ENCODE assay signal across 7 mouse cellular contexts in genomic region chr11:69413221-69414181, GRCm38 (mm10). TPM values are rescaled to one million over a fixed set of nuclear protein-coding genes. Genes with fewer than 3 reads are reported as not detected.
DNase-seq lines count a peak whose midpoint lies in the region; ATAC-seq and TF ChIP-seq lines count a peak whose summit lies in the region.

TSS of gene Kdm6b (minus strand) at chr11:69413675.

- H3K9ac ChIP-seq in lung, postnatal 0 days (replicated peaks; ENCODE audit: low read depth) = no peak within 1 kb of the TSS

- 51% methylated on average over 12 of the region's 12 CpGs for WGBS in forebrain, embryonic 10.5 days
- WGBS in lung, postnatal 0 days = 35% methylated on average over 12 of the region's 12 CpGs

- peak within 1 kb of the TSS; percentile 78; the same call in 1 of the 2 replicates for H3K4me3 ChIP-seq in G1E (ENCODE audit: low read depth, low read length)
- H3K4me3 ChIP-seq in forebrain, embryonic 10.5 days = peak within 1 kb of the TSS; percentile 79
- no peak within 1 kb of the TSS for H3K4me3 ChIP-seq in lung, postnatal 0 days (ENCODE audit: low read depth, low read length)

- no peaks in the 10 kb centered on the region for H3K27me3 ChIP-seq in G1E (ENCODE audit: insufficient read depth, low read length)
- H3K27me3 ChIP-seq in forebrain, embryonic 10.5 days (ENCODE audit: poor library complexity, severe bottlenecking) = no peaks in the 10 kb centered on the region
- H3K27me3 ChIP-seq in lung, postnatal 0 days (replicated peaks; ENCODE audit: insufficient read depth, low read length) = no peaks in the 10 kb centered on the region

- ATAC-seq in G1E (ENCODE audit: extremely low read depth, insufficient number of reproducible peaks, low FRiP score, poor library complexity, severe bottlenecking) = no peak
- no peak for ATAC-seq in lung, postnatal 0 days

- no peak for TF ChIP-seq EP300 in lung, postnatal 0 days (IDR thresholded peaks at IDR 0.05)

- DNase-seq in G1E (ENCODE audit: low spot score) = no peak
- no peak for DNase-seq in adrenal gland, adult 8-10 months
- peak; percentile 50 for DNase-seq in forebrain, embryonic 10.5 days (ENCODE audit: extremely low spot score, low spot score)
- no peak for DNase-seq in heart, postnatal 14 days
- peak; percentile 39 to 65 for DNase-seq in kidney, postnatal 4 days
- DNase-seq in lung, postnatal 0 days (ENCODE audit: low spot score) = peak; percentile 63
- DNase-seq in testis, postnatal 14 days (ENCODE audit: low spot score) = peak; percentile 14

- peaks cover 81% of the 10 kb centered on the region for H3K4me1 ChIP-seq in G1E (ENCODE audit: insufficient read depth, low read depth, low read length)
- H3K4me1 ChIP-seq in forebrain, embryonic 10.5 days = peaks cover 99% of the 10 kb centered on the region
- H3K4me1 ChIP-seq in lung, postnatal 0 days (ENCODE audit: insufficient read depth, low read depth, low read length) = peaks cover 27% of the 10 kb centered on the region

- peak within 1 kb of the TSS; percentile 96 for H3K4me2 ChIP-seq in lung, postnatal 0 days (replicated peaks; ENCODE audit: low read depth, low read length)

- H3K36me3 ChIP-seq in G1E (replicated peaks) = peaks cover 33% of the 10 kb centered on the region
- peaks cover 28% of the 10 kb centered on the region for H3K36me3 ChIP-seq in forebrain, embryonic 10.5 days (replicated peaks)
- no peaks in the 10 kb centered on the region for H3K36me3 ChIP-seq in lung, postnatal 0 days (ENCODE audit: insufficient read depth, low read length)

- no peak for TF ChIP-seq CTCF in G1E (IDR thresholded peaks at IDR 0.05; ENCODE audit: low read depth, low read length)
- TF ChIP-seq CTCF in lung, postnatal 0 days (IDR thresholded peaks at IDR 0.05) = no peak

- no peaks in the 10 kb centered on the region for H3K9me3 ChIP-seq in G1E (replicated peaks)
- H3K9me3 ChIP-seq in forebrain, embryonic 10.5 days = no peaks in the 10 kb centered on the region
- H3K9me3 ChIP-seq in lung, postnatal 0 days (ENCODE audit: low read length) = no peaks in the 10 kb centered on the region

- intact Hi-C loops in heart, postnatal 14 days (cut with DNase I) = loop anchor here (10.0 kb wide), 1 partner anchor 319 kb away; the partner anchor contains the start of gene Per1

- H3K27ac ChIP-seq in forebrain, embryonic 10.5 days = peak within 1 kb of the TSS; percentile 99
- peak within 1 kb of the TSS; percentile 98 for H3K27ac ChIP-seq in lung, postnatal 0 days (ENCODE audit: low read length)

RNA-seq across cellular contexts. Expression of gene Kdm6b, which starts in this region (rescaled TPM):
- 145 and 185 TPM in 2 replicates for total RNA-seq in G1E (2014; fragmentation: Nextera tagmentation)
- 3.9 and 4.8 TPM in 2 replicates for total RNA-seq in G1E (2017)
- polyA plus RNA-seq in G1E (2012) = 104 and 111 TPM in 2 replicates
- total RNA-seq in adrenal gland, adult 8-10 months (2022) = 10 to 100 TPM; 20.4 to 44.2 (median 35.1) TPM
- 31.7 TPM in 2 replicates for polyA plus RNA-seq in forebrain, embryonic 10.5 days (2016; fragmentation: Nextera tagmentation; extraction: Ambion mirVana)
- total RNA-seq in heart, postnatal 14 days (2021) = 10 to 100 TPM; 45.7 to 50.6 TPM
- 29.4 and 34.9 TPM in 2 replicates for polyA plus RNA-seq in lung, postnatal 0 days (2015; fragmentation: Nextera tagmentation; extraction: Ambion mirVana)

Comparison
In these comparisons a context has a peak if more than half of its experiments do, and no peak if none do; other contexts are left out.
1. DNase-seq: peak in forebrain, embryonic 10.5 days (single experiment), kidney, postnatal 4 days (2 of 2), lung, postnatal 0 days (single experiment) and testis, postnatal 14 days (single experiment); none in G1E (single experiment), adrenal gland, adult 8-10 months (single experiment) and heart, postnatal 14 days (0 of 2).